Mouse (Mus musculus) cortical plate, adult 2 months (tissue): ENCODE data around the gene Yae1d1. TPM values are rescaled to one million over a fixed set of nuclear protein-coding genes. Genes with fewer than 3 reads are reported as not detected.
A peak's percentile ranks its signal among the peaks of the same experiment; 100 is the strongest.

Experiments used
- H3K27ac ChIP-seq: fragments of 200-500 bp; 2 replicates; pipeline ENCODE4 v1.5.1; 2012; ENCODE audit warnings: low read length, control low read depth, inconsistent platforms; ENCODE audit not compliant: insufficient read depth
- H3K4me1 ChIP-seq: fragments of 200-500 bp; 2 replicates; pipeline ENCODE4 v1.6.1; 2011; ENCODE audit warnings: low read length; ENCODE audit not compliant: control insufficient read depth, insufficient read depth
- H3K4me3 ChIP-seq: fragments of 200-500 bp; 2 replicates; pipeline ENCODE4 v1.5.1; 2011; ENCODE audit warnings: mild to moderate bottlenecking, low read length, control low read depth; ENCODE audit not compliant: insufficient read depth
- CTCF ChIP-seq: fragments of 200-500 bp; IDR thresholded peaks from 2 replicates; pipeline ENCODE4 v1.5.1; 2011; ENCODE audit warnings: mild to moderate bottlenecking, control low read depth, low read length; ENCODE audit not compliant: insufficient read depth; ENCODE audit errors: extremely low read depth
- POLR2A ChIP-seq: fragments of 200-500 bp; IDR thresholded peaks from 2 replicates; pipeline ENCODE4 v1.6.1; 2011; ENCODE audit warnings: mild to moderate bottlenecking, low read length, control low read depth; ENCODE audit not compliant: insufficient read depth; ENCODE audit errors: extremely low read depth
- polyA plus RNA-seq: library from polyadenylated mRNA; depleted of rRNA; stranded (reverse); fragments of >200 nt; gene quantifications from 2 replicates; pipeline ENCODE4 v1.2.3, GENCODE M21; 2012; rRNA removed

Gene Yae1d1
- 25.0 and 25.5 TPM in 2 replicates for polyA plus RNA-seq

DNA sequence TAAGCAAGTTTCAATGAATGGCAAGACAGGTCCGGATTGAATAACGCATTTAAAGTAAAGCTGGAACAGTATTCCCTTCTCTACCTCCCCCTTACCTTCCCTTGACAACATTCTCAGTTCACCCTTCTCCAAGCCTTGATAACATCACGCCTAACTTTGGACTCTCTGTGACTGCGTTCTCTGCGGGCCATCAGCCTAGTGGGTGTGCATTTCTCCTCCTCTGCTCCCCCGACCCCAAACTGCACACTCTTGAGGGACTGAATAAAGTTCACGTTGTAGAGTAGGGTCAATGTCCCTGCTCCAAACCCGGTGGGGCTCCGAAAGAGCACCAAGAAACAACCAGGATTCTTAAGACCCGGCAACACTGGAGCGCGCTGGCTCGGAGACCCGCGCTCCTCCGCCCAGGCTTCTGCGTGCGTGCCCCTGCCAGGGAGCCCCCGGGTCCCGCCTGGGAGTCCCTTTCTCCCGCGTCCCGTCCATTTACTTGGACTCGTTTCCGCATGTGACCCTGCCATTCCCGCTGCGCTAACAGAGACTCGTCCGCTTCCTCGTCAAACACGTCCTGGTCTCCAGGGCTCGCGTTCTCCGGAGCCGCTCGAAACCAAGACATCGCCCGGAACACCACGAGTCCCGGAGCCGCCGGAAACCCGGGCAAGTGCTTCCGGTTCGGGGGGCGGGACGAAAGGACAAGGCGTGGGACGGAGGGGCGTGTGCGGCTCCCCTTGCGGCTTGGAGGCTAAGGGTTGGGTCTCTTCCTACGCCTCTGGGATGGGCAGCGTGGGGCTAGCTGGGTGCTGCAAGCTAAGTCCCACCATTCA, at the start of gene Yae1d1:
Gene Yae1d1, minus strand, starts transcription at position 653 of the 818 bp plus-strand sequence.
- no peaks in the 10 kb centered on the region; the same call in 1 of the 2 replicates for H3K4me1 ChIP-seq
- H3K4me3 ChIP-seq, result peak within 1 kb of the TSS; percentile 74
- no peak within 1 kb of the TSS; the same call in 1 of the 2 replicates for H3K27ac ChIP-seq
- TF ChIP-seq POLR2A (peak; percentile 33; the same call in 1 of the 2 replicates), CTCF (0 out of 2 replicates have a peak, but pooled peaks have one; percentile 9)

DNA sequence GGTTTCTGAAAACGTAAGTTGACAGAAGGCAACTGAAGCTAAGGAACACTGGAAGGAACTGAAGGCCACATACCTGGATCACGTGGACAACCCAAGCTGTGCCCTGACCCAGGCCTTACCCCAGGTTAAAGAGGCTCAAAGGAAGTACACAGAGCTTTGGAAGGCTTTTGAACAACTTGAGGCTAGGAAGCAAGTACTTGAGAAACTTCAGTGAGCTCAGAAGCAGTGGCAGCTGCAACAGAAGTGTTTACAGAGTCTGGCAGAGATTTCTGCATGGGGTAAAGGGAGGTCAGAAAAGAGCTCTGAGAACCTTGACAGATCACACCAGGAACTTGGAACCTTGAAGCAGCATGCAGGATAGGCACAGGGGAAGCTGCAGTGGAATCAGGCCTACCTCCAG, 45.7 kb upstream of the Yae1d1 start:
- no peak for TF ChIP-seq POLR2A
- TF ChIP-seq CTCF, result no peak
- Histone ChIP-seq H3K4me1 (no peaks in the 10 kb centered on the region), H3K4me3 (no peak overlapping the region), H3K27ac (no peak overlapping the region)

DNA sequence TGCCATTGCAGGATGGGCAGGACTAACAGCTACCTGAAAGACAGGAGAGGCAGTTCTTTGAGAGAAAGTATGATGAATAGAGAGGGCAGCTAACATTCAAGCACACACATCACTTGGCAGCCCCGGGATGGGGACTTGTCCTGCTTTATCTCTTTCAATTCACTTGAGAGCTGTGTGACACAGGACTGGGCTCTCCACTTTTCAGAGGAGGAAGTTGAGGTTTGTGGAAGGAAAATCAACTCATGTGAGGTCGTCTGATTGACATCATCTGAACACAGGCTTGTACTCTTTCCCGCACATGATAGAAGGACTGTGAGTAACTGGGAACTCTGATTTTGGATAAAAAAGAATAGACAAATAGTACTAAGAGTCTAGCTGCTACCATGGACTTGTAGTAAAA, 23.5 kb upstream of the Yae1d1 start:
- no peak overlapping the region for H3K27ac ChIP-seq
- no peak overlapping the region for H3K4me3 ChIP-seq
- H3K4me1 ChIP-seq, result no peaks in the 10 kb centered on the region
- TF ChIP-seq POLR2A (no peak), CTCF (no peak)

DNA sequence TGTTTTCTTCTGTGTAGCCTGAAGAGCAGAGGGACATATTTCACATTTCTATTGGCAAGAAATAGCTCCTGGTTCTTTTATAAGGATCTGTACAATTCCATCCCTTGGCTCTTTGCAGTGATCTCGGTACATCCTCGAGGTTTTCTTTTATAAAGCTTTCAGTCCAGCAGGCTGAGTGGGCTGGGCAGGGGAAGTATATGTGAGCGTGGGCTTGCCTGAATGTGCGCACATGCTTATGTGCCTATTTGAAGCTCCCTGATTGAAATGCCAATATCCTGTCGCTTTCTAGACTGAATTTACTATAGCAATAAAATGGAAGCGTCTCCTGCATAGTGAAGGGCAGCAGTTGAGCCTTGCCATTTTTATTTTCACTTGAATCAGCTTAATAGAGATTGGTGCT, 20.1 kb upstream of the Yae1d1 start:
- TF ChIP-seq POLR2A, result no peak
- no peak for TF ChIP-seq CTCF
- Histone ChIP-seq H3K4me3 (no peak overlapping the region), H3K27ac (no peak overlapping the region), H3K4me1 (no peaks in the 10 kb centered on the region)

DNA sequence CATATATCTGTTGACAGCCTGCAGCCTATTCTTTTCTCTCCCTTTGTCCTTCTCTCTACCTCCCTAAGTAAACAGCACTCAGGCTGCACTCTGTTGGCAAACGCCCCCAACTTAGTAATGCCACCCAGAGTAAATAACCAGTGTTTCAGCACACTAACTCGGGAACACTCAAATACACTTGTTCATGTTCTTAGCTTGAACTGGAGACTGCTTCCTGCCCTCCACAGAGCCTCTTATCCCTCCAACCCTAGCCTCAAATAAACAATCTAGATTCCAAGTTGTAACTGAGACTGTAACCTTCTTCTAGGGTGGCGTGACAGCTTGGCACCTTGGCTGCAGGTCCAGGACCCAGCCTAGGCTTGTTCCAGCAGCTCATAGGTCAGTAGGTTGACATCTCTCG, 17.9 kb upstream of the Yae1d1 start:
- TF ChIP-seq POLR2A, result no peak
- TF ChIP-seq CTCF, result no peak
- H3K27ac ChIP-seq, result no peak overlapping the region
- no peaks in the 10 kb centered on the region for H3K4me1 ChIP-seq
- H3K4me3 ChIP-seq, result no peak overlapping the region

DNA sequence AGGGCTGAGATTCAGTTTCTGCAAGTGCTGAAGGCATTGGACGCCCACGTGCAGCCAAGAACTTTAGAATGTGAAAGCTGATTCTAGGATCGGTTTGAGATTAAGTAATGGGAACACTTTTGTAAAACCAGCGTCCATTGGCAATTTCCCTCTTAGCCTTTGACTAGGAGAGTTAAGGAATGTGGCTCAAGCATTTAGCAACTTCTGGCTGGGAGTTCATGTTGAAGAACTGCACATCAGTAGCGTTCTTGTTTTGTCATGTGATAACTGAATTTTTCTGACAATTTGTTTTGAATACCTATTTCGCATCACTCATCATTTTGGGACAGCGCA, 332 bp upstream of the Yae1d1 start:
- Histone ChIP-seq H3K27ac (no peak overlapping the region), H3K4me1 (no peaks in the 10 kb centered on the region; the same call in 1 of the 2 replicates), H3K4me3 (peak overlapping the region; percentile 74)
- TF ChIP-seq POLR2A (no peak), CTCF (no peak)

DNA sequence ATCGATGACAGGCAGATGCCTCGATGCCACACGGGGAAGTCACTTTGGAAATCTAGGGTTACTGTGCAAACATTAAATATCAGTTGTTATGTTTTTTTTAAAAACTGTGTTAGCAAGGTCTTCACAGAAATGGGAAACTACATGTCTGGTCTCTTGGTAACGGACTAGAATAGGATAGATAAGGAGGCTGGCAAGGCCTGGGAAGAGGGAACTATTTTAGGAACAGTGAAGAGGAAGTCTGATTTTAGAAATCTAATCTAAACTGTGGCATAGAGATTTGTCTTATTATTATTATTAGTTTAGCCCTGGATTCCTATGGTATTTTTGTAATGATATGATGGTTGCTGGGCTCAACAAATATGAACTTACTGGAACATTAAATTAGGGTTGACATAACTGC, 1.1 kb downstream of the Yae1d1 start:
- TF ChIP-seq POLR2A (no peak), CTCF (no peak)
- Histone ChIP-seq H3K4me3 (no peak overlapping the region; the same call in 1 of the 2 replicates), H3K27ac (no peak overlapping the region)

DNA sequence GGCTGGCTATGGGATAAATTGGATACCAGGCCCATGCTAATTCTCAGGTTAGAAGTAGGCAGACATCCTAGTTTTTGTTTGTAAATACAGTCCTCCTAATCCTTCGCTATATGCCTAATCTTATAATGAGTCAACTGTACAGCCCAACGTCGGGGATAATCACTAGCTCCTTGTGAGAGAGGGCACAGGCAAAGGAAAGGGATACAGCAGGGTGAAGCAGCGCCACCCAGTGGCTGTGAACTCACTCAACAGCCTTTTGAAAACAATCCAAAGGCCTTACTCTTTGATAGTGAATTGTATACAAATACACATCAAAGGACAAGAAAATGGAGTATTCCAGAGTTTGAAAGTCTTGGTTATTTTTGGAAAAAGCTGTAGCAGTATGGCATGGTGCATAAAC, 10.0 kb downstream of the Yae1d1 start:
- no peak overlapping the region for H3K27ac ChIP-seq
- H3K4me3 ChIP-seq, result no peak overlapping the region
- H3K4me1 ChIP-seq, result no peaks in the 10 kb centered on the region
- TF ChIP-seq CTCF, result peak; percentile 83
- TF ChIP-seq POLR2A, result no peak

More for the DNA sequence above, 1.1 kb downstream of the Yae1d1 start:
- H3K4me1 ChIP-seq, result no peaks in the 10 kb centered on the region; the same call in 1 of the 2 replicates

DNA sequence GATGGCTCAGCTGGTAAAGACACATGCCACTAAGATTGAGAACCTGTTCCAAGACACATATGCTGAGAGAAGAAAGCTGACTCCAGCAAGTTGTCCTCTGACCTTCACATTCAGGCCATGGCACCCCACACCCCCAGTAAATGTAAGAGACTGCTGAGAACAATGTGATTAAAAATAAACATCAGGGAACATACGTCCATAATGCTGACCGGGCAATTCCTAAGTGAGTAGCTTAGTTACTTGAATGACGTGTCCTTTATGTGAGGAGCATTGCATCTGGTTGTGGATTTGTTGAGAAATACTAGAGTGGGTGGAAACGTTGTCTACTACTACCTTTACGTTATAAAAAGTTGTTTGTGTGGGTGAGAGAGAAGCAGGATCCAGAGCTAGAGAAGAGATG, 10.5 kb downstream of the Yae1d1 start:
- Histone ChIP-seq H3K4me1 (no peaks in the 10 kb centered on the region), H3K27ac (no peak overlapping the region), H3K4me3 (no peak overlapping the region)
- TF ChIP-seq CTCF (no peak), POLR2A (no peak)
